Mouse (Mus musculus): Measurements from ENCODE around the gene Tbc1d8.

Gene Tbc1d8

DNA sequence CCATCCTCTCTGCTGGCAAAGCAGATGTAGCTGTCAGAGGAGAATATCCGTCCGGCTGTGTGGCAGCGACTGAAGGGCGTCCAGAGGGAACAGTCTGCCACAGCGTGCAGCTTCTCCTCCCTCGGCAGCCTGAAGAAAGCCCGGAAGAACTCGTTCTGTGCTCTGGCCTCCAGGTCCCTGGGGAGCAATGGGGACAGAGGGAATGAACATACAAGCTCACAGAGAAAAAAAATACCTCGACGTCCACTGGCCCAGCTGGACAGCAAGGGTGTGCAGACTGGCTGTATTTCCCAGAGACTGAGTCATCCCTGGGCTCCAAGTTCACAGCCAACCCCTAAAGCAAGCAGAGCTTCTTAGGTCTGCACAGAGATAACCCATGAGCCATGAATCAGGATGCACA, 84.5 kb downstream of the Tbc1d8 start:
- DNase-seq (ENCODE audit: low spot score) = no peak

DNA sequence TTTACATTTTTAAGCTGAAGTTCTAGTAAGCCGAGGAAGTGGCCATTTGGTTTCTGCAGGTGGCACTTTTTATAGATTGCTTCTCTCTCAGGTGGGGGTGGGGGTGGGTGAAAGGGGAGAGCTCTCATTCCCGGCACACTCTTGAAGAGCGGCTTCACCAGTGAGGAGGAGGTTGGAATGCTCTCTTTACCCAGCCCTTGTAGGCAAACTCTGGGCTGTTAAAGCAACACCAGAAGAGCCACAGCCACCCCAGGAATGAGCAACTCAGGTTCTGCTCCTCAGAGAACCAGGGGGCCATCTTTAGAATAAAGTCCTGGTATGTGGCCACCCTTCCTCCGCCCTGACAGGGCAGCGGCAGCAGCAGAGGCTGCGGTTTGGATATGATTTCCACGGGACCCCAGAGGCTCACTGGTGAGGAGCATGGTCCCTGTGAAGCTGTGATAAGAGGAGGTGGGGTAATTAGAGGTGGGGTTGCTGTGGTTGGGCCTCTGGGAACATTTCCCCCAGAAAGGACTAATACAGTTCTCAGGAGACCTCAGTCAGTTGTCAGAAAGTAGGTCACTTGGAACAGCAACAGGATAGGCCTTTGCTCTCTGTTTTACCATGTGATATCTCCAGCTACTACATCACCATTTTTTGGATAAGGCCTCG, 85.2 kb downstream of the Tbc1d8 start:
- DNase-seq (ENCODE audit: low spot score) = no peak

DNA sequence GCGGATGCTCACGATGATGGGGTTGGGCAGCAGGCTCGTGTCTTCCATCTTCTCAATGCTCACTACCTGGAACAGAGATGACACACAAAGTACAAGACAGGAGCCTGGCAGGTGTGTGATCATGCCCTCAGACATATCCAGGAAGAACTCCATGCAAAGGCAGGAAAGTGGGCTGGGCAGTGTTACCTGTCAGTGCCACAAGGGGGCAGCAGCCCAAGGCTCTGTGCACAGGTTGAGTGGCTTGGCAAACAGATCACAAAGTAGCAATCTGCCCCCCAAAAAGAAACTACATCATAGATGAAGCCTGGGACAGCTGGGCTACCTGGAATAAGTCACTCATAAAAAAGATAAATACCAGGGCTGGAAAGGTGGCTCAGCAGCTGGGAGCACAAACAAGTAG, 86.4 kb downstream of the Tbc1d8 start:
- DNase-seq (ENCODE audit: low spot score) = peak; percentile 76

DNA sequence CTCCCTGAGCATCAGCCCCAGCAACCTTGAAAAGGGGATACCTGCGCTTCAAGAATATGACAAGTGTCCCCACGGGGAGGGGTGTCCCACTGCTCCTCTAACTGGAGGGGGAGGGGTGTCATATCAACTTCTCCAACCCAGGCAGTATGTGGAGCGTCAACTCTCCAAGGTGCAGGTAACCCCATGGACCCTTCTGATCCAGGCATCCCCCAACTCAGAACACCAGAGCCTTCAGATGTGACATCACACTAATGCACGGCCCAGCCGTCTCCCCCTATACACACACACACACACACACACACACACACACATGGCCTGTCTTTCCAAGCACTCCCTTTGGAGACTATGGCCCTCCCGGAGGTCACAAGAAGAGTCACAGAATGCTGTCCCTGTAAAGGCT, 86.9 kb downstream of the Tbc1d8 start:
- no peak for DNase-seq (ENCODE audit: low spot score)

DNA sequence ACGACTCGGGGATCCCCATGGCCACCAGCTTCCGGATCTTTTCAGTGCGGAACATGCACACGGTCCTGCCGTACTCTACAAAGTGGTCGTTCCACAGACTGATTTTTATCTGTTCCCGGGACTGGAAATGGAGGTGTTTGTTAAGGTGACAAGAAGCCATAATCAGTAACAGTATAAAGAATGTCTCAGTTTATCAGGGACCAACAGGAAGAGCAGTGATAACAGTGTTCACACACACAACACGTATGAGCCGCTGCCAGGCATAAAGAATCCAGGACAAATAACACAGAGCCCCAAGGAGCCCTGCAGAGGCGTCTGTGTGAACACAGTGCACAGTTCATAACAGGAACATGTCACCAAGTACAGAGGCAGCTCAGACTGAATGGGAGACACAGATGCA, 89.2 kb downstream of the Tbc1d8 start:
- DNase-seq (ENCODE audit: low spot score) = no peak

DNA sequence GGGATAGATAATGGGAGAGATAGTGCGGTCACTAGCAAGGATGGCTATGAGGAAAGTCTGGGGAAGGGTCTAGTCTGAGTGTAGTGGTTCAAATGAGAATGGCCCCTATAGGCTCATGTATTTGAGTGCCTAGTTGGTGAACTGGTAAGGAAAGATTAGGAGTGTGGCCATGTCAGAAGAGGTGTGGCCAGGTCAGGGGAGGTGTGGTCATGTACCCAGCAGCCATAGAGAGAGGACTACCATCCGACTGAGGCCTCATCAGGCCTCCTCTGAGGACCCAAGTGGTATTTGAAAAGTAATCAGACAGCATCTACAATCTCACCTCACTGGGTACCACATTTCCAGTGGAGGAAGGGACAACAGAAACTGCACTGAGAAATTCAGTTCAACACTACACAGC, 90.4 kb downstream of the Tbc1d8 start:
- no peak for DNase-seq (ENCODE audit: low spot score)

DNA sequence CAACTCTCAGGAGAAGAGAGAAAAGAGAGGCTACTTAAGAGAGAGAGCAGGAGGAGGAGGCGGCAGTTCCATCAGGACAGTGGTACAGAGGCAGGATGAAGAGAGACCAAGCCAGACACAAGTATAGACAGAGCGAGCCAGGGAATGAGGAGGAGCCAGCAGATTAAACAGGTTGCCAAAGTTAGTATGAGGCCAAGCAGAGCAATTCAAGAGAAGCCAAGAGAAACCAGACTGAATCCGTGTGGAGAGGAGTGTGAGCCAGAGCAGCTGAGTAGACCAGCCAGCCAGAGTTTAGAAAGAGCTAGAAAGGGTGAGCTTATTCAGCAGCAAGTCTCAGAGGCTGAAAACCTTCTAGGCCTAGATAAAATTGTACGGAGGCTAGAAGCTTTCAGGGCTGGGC, 91.1 kb downstream of the Tbc1d8 start:
- DNase-seq (ENCODE audit: low spot score) = no peak

DNA sequence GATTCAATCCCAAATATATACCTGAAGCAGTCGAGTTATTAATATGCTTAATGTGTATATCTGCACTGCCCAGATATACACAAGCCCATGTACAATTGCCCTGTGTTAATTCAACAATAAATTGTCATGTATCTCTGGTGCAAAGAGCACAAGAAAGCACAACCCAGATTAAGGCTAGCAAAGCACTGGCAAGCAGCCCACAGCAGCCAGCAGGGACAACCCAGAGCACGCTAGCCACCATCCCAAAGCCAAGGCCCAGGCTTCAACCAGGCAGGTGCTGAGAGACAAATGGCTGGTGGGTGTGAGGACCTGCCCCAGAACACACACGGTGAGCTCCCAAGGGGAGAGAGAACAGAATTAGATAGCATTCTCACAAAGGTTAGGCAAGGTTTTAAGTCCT, 92.1 kb downstream of the Tbc1d8 start:
- DNase-seq (ENCODE audit: low spot score) = no peak

DNA sequence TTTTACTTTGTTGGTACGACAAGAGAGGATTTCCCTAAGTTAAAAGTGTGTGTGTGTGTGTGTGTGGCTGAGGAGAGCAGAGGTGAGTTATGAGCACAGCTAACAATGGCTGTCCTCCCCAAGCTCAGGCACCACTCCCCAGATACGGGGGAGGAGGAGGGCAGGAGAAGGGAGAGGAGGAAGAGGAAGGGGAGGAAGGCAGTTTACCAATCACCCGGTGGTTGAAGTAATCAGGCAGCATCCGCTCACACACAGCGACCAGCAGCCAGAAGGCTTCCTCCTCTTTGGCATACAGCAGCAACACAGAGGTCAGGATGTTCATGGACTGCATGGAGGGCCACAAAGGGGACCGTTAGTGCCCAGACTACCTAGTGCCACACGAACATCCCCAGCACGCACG, 93.6 kb downstream of the Tbc1d8 start:
- no peak for DNase-seq (ENCODE audit: low spot score)

DNA sequence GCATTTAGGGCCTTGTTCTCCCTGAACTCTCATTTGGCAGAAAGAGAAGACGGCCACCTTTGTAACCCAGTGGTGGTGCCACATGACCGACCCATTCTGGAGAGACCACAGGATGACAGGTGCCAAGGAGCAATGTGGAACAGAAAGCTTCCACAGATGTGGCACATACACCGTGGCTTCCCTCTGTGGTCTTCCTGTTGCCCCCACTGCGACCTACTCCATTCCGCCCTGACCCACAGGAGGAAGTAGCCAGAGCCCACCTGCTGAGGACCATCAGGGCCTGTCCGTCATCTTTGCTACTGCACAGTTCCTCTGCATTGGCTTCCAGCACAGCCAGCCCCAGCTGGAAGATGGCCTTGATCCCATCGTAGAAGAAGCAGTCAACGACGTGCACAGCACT, 97.5 kb downstream of the Tbc1d8 start:
- DNase-seq (ENCODE audit: low spot score) = no peak

DNA sequence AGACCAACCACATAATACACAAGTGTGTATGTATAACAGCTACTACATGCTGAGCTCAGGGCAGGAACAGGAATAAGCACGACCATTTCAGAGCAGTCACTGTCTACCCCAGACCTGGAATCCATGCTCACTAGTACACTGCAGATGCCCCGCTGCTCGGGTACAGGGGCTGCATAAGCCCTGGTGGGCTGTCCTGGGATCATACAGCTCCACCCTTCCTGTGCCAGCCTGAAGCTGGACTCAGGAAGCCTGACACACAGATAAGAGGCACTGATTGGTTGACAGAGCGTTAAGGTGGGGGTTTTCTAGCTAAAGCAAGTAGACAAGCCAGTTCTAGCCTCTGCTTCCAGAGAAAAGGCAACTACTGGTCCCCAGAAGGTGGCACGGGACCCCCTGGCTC, 99.5 kb downstream of the Tbc1d8 start:
- DNase-seq (ENCODE audit: low spot score) = no peak

DNA sequence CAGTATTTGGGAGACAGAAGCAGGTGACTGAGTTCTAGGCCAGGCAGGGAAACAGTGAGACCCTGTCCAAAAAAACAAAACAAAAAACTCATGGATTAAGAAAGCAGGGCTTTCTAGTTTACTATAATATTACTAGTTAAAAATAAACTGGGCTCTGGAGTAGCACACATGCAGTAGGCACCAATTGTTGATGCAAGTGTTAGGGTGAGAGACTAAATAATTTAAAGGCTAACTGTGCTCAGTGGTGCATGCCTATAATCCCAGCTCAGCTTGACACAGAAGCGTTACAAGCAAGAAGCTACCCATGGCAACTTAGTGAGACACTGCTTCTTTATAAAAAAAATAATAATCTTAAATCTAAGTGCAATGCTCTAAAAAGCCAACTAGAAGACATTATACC, 100.0 kb downstream of the Tbc1d8 start:
- DNase-seq (ENCODE audit: low spot score) = no peak

DNA sequence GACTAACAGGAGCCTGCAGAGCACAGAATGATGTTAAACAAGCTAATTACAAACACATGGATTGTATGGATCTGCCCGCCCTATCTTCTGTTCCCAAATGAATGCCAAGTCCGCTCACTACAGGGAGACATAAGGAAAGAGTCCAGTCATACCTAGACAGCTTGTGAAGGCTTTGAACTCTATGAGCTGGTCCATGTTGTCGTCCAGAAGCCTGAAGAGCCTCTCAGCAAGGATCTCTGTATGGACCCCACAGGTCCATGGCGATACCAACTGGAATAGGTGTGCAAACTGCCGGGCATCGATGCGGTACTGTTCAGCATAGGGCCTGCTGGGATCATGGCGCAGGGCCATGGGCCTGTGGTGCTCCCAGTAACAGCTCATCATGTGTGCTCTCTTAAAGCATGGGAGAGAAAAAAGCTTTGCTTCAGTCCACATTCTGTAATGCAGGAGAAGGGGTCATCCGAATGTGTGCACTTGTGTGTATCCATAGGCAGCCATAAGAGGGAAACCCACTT, 101.8 kb downstream of the Tbc1d8 start:
- DNase-seq (ENCODE audit: low spot score) = no peak

DNA sequence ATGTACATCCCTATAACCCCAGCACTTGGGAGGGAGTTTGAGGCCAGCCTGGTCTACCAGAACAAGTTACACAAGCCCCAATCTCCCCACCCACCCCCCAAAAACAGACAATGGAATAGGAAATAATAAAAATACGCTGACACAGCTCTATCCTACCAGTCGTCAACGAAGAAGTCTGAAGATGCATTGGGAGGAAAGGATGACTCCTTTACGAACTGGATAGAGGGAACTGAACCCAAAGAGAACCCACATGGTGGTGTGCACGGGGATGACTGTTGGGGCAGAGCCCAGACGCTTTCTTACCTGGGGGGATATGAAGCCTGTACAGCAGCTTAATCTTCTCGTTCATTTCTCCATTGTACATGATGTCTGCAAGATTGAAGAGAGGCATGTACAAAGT, 102.4 kb downstream of the Tbc1d8 start:
- no peak for DNase-seq (ENCODE audit: low spot score)

DNA sequence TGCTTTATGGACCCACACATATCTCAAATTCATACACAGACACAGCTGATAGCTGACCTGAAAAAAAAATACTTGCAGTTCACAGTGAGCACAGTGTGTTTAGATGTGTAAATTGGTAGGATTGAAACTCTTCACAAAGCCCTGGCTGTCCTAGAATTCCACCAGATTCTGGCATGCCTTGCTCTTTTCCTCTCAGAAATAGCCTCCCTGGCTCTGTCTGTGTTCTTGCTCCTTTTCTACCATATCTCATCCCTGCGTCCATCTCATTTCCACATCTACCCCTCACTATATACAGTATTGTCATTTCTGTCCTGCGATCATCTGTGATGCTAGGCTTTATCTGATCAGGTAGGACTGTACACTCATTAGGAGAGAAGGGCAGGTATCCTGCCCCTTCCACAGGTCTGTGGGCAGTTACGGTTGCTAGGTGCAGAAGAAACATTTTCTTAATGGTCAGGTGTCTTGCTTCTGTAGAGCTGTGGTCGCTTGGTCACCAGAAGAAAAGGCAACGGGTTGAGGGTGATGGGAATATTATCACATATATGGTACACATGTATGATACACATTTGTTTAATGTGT, 104.2 kb downstream of the Tbc1d8 start:
- DNase-seq (ENCODE audit: low spot score) = no peak

DNA sequence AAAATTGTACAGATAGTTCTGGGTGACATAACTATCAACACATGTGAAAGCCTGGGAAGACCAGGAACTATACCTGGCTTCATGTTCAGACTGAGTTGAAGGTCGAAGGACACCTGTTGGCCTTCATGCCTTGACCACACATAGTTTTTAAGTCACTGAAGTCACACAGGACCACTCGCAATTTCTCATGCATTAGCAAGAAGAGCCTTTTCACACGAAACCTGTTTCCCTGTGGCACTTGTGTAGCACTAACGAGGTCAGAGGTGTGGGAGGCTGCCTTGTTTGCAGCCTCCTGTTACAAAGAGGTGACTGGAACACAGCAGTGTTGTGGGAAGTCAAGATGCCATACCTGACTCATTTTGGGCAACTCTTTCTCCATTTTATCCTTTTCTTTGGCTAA, 105.2 kb downstream of the Tbc1d8 start:
- no peak for DNase-seq (ENCODE audit: low spot score)

DNA sequence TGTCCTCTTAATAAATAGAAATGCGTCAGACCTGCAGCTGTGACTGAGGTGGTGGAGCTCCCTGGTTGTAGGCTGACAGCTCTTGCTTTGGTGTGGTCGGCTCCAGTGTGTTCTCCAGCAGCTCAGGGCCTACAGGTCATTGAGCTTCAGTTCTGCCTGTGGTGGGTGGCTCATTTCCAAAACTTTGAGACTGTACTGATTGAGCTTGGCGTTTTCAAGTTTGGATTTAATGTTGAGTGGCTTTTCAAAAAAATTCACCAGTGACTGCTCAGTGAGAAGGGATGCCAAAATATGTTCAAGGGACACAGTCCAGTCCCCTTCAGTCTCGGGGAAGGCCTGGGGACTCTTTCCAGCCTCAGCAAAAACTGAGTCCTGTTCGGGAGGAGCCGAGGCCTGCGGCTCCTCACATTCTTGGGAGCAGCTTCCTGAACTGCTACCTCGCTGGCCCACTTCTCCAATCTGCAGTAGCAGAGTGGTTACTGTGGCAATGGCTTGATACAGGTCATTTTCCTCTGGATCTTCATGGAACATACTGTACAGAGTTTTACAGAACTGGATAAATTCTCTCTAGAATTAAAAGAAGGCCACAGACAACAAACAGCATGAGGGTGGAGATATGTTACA, 106.2 kb downstream of the Tbc1d8 start:
- no peak for DNase-seq (ENCODE audit: low spot score)

DNA sequence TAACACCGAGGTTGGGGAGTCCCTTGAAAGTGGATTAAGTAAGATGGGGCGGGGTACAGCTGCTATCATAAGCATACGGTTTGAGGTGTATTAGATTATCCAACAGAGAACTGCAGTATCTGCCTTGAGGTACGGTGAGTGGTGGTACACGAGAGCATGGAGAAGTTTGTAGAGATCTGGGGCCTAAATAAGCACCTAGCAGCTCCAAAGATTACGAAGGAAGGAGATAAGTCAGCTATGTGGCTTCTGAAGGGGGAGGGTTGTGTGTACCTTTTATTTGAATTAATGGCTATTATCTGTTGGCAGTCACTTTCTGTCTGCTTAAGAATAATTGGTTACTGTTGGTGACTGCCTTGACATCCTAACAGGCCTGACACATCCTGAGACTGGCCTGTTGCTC, 108.1 kb downstream of the Tbc1d8 start:
- DNase-seq (ENCODE audit: low spot score) = no peak

DNA sequence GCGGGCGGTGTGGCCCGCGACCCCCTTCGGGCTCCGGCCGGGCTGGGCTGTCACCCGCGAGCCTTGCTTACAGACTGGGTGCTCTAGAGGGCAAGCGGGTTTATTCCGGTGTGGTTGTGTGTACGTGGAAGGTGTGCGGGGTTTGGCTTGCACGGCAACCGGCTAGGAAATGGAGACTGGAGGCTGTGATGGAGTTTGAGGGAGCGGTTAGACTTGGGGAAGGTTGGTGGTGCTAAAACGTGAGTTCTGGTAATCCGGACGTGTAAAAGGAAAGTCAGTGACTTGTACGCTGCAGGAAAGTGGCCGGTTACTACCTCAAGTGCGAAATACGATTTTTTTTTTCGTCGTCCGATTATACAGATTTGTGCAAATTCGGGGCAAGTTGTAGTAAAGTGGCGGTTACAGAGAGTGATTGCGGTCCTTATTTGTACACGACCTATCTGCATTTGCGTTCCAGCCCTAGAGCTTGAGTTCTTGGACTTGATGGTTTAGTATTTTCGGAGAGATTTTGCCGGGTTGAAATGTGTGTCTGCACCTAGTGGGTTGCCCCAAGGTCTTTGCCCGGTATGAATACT, 110.2 kb downstream of the Tbc1d8 start:
- no peak for DNase-seq (ENCODE audit: low spot score)

DNA sequence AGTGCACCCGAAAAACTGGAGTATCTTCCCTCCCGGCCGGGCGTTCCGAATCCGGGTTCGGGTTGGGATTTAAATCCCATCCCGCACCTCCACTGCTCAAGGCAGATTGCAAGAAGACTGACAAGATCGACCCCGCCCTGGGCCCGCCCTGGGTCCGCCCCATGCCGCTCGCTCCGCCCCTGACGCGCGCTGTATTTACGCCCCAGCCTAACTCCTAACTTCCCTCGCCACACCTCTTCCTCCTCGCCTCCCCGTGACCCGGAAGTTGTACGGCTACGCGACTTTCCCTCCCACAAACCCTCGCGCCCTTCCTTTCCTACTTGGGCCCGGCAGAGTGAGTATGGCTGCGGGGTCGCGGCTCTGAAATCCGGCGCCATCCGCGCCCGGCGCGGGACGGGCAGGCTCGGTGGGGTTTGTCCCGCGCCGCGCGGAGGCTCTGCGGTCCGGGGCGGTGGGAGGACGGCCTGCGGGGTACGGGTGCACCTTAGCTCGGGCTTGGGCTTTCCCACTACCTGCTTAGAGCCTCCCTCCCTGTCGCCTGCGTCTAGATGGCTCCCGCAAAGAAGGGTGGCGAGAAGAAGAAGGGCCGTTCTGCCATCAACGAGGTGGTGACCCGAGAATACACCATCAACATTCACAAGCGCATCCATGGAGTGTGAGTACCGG, 110.8 kb downstream of the Tbc1d8 start, which contains the start of gene Rpl31:
Gene Rpl31, plus strand, starts transcription at position 242 of the 666 bp plus-strand sequence.
- peak; percentile 95 for DNase-seq (ENCODE audit: low spot score)

DNA sequence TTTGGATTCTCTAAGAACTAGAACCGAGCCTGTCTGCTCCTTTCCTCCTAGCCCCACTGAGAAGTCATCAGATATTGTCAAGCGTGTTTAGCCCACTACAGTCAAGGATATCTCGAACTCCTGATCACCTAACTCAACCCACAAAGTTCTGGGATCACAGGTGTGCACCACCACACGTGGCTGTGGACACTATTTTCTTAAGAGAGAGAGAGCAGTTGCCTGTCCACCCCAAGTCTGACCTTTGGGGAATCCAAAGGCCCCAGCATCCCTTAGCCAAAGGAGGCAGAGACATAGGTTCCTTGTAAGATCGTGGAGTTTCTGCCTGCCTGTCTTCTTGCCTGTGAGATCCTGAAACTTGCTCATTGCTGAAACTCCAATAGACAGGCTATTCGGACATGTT, 111.5 kb downstream of the Tbc1d8 start:
- DNase-seq (ENCODE audit: low spot score) = no peak

DNA sequence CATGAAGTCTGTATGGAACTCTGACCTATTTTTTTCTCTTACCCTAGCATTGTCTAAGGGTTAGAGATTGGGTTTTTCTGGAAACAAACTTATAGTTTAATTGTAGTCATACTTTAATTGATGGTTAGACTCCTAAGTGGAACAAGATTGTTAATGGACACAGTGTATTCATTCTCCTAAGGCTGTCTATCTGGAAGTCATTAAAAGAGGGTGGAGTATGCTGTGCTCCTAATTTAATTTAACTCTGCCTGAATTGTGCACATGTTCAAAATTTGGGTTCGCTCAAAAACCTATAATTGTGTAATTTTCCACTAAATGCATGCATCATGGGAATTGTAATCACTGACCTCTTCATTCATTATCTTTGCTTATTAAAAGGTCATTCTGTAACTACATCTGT, 113.0 kb downstream of the Tbc1d8 start:
- DNase-seq (ENCODE audit: low spot score) = no peak

DNA sequence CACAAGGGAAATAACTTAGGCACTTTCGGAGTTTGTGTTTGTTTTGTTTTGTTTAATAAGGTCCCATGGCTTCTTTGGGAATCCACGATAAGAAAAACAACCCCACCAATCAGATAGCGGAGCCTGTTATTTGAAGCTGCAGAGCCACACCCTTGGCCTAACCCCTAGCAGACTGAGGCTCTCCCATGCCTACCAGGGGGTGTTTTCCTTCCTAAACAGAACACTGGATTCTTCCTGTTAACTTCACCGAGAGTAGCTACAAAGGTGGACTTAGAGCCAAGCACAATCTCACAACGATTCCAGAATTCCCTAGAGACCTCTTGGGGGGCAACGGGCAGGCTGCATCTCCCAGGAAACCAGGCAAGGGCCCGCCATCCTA, 116.1 kb downstream of the Tbc1d8 start:
- DNase-seq (ENCODE audit: low spot score) = no peak
